Mouse (Mus musculus) T-helper 17 cell (primary cell): Measurements from ENCODE around the gene Prep.

Source experiments
- in situ Hi-C, 2 experiments: fragments of 300-600 bp; cut with MboI, MseI; formaldehyde crosslinking; loops; 1 replicate in 1 of 2; 2 replicates in 1 of 2; pipeline ENCODE4 v1.15.1; 2025; ENCODE audit warnings: high pct_unique_total_duplicates in 2 of 2

Gene Prep

GRCm38 (mm10) chr10:45066931-45067308 is at the start of gene Prep:
Gene Prep, plus strand, starts transcription at chr10:45067203.
- in situ Hi-C loops = loop anchor here in 1 of 2 experiments (10.0 kb wide), 1 partner anchor 612 kb away; no protein-coding TSS in a partner anchor

GRCm38 (mm10) chr10:45017352-45017751 is 49.7 kb upstream of the Prep start:
- in situ Hi-C loops = no loop called here

- in situ Hi-C loops = no loop called here
Observed at GRCm38 (mm10) chr10:45017851-45018250, 49.2 kb upstream of the Prep start.

GRCm38 (mm10) chr10:45019418-45019817 is 47.6 kb upstream of the Prep start:
- in situ Hi-C loops = no loop called here

- in situ Hi-C loops = no loop called here
Observed at GRCm38 (mm10) chr10:45019849-45020248, 47.2 kb upstream of the Prep start.

- in situ Hi-C loops = no loop called here
Observed at GRCm38 (mm10) chr10:45020291-45020690, 46.7 kb upstream of the Prep start.

GRCm38 (mm10) chr10:45025184-45025583 is 41.8 kb upstream of the Prep start:
- in situ Hi-C loops = loop anchor here in 1 of 2 experiments (25.0 kb wide), 1 partner anchor 688 kb away; no protein-coding TSS in a partner anchor

- in situ Hi-C loops = loop anchor here in 1 of 2 experiments (25.0 kb wide), 1 partner anchor 690 kb away; no protein-coding TSS in a partner anchor
Observed at GRCm38 (mm10) chr10:45026935-45027334, 40.1 kb upstream of the Prep start.

GRCm38 (mm10) chr10:45045268-45045928 is 21.6 kb upstream of the Prep start:
- in situ Hi-C loops = loop anchor here (5.0 to 25.0 kb wide), 4 partner anchors 43 to 711 kb away; no protein-coding TSS in a partner anchor

- in situ Hi-C loops = loop anchor here (5.0 to 25.0 kb wide), 4 partner anchors 46 to 713 kb away; no protein-coding TSS in a partner anchor
Observed at GRCm38 (mm10) chr10:45048158-45048557, 18.8 kb upstream of the Prep start.

GRCm38 (mm10) chr10:45048622-45049021 is 18.4 kb upstream of the Prep start:
- in situ Hi-C loops = loop anchor here (5.0 to 25.0 kb wide), 4 partner anchors 46 to 714 kb away; no protein-coding TSS in a partner anchor

- in situ Hi-C loops = loop anchor here (5.0 kb wide), 2 partner anchors 316 to 321 kb away; no protein-coding TSS in a partner anchor
Observed at GRCm38 (mm10) chr10:45051125-45051744, 15.8 kb upstream of the Prep start.

GRCm38 (mm10) chr10:45058361-45058760 is 8.6 kb upstream of the Prep start:
- in situ Hi-C loops = no loop called here

GRCm38 (mm10) chr10:45060841-45061240 is 6.2 kb upstream of the Prep start:
- in situ Hi-C loops = loop anchor here in 1 of 2 experiments (10.0 kb wide), 1 partner anchor 606 kb away; no protein-coding TSS in a partner anchor

- in situ Hi-C loops = loop anchor here in 1 of 2 experiments (10.0 kb wide), 1 partner anchor 612 kb away; no protein-coding TSS in a partner anchor
Observed at GRCm38 (mm10) chr10:45066131-45066930, 672 bp upstream of the Prep start.

GRCm38 (mm10) chr10:45067436-45067925 is 478 bp downstream of the Prep start:
- in situ Hi-C loops = loop anchor here in 1 of 2 experiments (10.0 kb wide), 1 partner anchor 613 kb away; no protein-coding TSS in a partner anchor

- in situ Hi-C loops = loop anchor here in 1 of 2 experiments (10.0 kb wide), 1 partner anchor 615 kb away; no protein-coding TSS in a partner anchor
Observed at GRCm38 (mm10) chr10:45069557-45069956, 2.6 kb downstream of the Prep start.

- in situ Hi-C loops = loop anchor here in 1 of 2 experiments (5.0 kb wide), 1 partner anchor 57 kb away; no protein-coding TSS in a partner anchor
Observed at GRCm38 (mm10) chr10:45070362-45070761, 3.4 kb downstream of the Prep start.

GRCm38 (mm10) chr10:45070929-45071813 is 4.2 kb downstream of the Prep start:
- in situ Hi-C loops = loop anchor here in 1 of 2 experiments (5.0 kb wide), 1 partner anchor 56 kb away; no protein-coding TSS in a partner anchor

- in situ Hi-C loops = loop anchor here in 1 of 2 experiments (5.0 kb wide), 1 partner anchor 55 kb away; no protein-coding TSS in a partner anchor
Observed at GRCm38 (mm10) chr10:45072339-45072738, 5.3 kb downstream of the Prep start.
